Mouse (Mus musculus): Measurements from ENCODE around the gene Gm3591. TPM values are rescaled to one million over a fixed set of nuclear protein-coding genes. Genes with fewer than 3 reads are reported as not detected.
"Not testable (repeated sequence)": the region's sequence is repeated elsewhere in the genome, so short reads cannot be mapped to it uniquely, and the experiment has no call there.

The Gm3591 gene
- not detected for total RNA-seq (2018; cell fraction: chromatin; rRNA removed)
- not detected for total RNA-seq (2018; cell fraction: cytosol; rRNA removed)
- not detected for total RNA-seq (2018; cell fraction: nucleus; rRNA removed)
- polyA plus RNA-seq (2018): not detected in 3 replicates

DNA sequence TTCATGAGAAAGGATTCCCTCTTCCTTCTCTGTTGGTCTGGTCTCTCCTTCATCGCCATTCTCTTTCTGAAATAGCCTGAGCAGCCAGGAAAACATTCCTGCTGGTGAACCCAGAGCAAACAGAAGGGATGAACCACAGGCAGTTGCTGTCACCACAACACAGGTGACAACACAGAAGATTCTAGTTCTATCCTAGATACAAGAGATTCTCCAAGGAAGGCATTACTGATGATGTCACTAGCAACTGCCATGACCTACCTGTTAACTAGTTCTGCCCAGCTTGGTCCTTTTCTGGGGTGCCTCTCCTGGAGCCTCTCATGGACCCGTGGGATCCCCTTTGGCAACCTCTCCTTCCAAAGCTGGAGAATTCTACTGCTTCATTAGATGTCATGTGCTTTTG lies at the start of gene Gm3591:
Gene Gm3591 (minus strand): TSS at position 101 of the 400 bp plus-strand sequence.
- WGBS (ENCODE audit: missing documents): no CpG with 5 or more reads among the region's 2 CpGs
- not testable (repeated sequence) for H3K36me3 ChIP-seq (ENCODE audit: inconsistent target); H3K79me2 ChIP-seq (ENCODE audit: inconsistent target); H3K4me3 ChIP-seq (ENCODE audit: inconsistent target); H3K27ac ChIP-seq

DNA sequence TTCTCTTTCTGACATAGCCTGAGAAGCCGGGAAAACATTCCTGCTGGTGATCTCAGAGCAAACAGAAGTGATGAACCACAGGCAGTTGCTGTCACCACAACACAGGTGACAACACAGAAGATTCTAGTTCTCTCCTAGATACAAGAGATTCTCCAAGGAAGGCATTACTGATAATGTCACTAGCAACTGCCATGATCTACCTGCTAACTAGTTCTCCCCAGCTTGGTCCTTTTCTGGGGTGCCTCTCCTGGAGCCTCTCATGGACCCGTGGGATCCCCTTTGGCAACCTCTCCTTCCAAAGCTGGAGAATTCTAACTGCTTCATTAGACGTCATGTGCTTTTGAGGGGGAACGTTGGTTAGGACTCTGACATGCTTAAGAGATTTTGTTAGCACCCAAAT lies 32.2 kb upstream of the Gm3591 start, which contains the start of gene Gm3594:
Gene Gm3594 (minus strand): TSS at position 101 of the 400 bp plus-strand sequence.
- no CpG with 5 or more reads among the region's 4 CpGs for WGBS (ENCODE audit: missing documents)
- H3K4me3 ChIP-seq (ENCODE audit: inconsistent target); H3K79me2 ChIP-seq (ENCODE audit: inconsistent target); H3K36me3 ChIP-seq (ENCODE audit: inconsistent target); H3K27ac ChIP-seq: not testable (repeated sequence)

DNA sequence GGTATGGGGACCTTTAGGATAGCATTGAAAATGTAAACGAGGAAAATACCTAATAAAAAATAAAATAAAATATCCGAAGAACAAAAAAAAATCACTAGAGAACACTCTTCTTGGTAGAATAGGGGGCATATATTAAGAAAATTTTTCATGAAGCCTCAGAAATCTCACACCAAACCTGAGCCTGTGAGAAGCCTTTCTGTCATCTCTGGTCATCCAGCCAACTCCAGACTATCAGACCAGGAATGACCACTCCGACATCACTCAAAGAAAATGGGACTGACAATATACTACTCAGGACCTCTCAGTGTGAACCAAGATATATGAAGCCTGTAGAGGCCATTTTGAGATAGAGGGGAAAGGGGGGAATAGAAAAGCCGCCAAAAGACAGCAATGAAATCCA lies 28.5 kb upstream of the Gm3591 start:
- H3K27ac ChIP-seq; H3K4me3 ChIP-seq (ENCODE audit: inconsistent target); H3K36me3 ChIP-seq (ENCODE audit: inconsistent target); H3K79me2 ChIP-seq (ENCODE audit: inconsistent target): not testable (repeated sequence)
- no CpG with 5 or more reads among the region's 4 CpGs for WGBS (ENCODE audit: missing documents)

DNA sequence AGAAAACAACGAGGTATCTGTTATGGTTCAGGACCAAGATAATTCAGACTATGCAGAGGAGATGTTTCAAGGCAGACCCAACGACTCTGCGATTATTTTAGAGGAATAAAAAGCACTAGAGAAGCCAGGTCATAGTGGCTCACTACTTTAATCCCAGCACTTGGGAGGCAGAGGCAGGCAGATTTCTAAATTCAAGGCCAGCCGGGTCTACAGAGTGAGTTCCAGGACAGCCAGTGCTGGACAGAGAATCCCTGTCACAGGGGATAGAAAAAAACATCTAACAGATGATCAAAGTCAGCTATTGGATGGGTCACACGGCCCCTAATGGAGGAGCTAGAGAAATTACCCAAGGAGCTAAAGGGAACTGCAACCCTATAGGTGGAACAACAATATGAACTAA lies 27.9 kb upstream of the Gm3591 start:
- not testable (repeated sequence) for H3K36me3 ChIP-seq (ENCODE audit: inconsistent target); H3K27ac ChIP-seq; H3K4me3 ChIP-seq (ENCODE audit: inconsistent target); H3K79me2 ChIP-seq (ENCODE audit: inconsistent target)
- WGBS (ENCODE audit: missing documents): no CpG with 5 or more reads among the region's 5 CpGs

DNA sequence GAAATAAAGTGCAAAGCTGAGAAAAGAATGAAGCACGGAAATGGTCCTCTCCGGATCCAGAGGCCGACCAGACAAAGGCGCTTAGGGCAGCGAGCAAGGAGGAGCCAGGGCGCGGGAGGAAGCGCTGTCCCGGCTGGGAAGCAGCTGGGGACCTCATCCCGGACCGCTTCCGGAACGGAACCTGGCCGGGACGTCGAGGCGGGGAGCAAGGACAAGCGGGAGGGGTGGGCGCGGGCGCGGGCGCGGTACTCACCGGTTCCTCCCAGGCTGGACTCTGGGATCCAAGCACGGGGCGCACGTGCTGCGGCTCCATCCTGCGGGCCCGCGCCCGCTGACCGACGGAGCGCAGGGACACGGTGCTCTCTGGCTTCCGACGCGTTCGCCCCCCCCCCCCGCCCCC lies 14.5 kb upstream of the Gm3591 start:
- H3K36me3 ChIP-seq (ENCODE audit: inconsistent target); H3K79me2 ChIP-seq (ENCODE audit: inconsistent target); H3K27ac ChIP-seq; H3K4me3 ChIP-seq (ENCODE audit: inconsistent target): not testable (repeated sequence)
- WGBS (ENCODE audit: missing documents): no CpG with 5 or more reads among the region's 42 CpGs

DNA sequence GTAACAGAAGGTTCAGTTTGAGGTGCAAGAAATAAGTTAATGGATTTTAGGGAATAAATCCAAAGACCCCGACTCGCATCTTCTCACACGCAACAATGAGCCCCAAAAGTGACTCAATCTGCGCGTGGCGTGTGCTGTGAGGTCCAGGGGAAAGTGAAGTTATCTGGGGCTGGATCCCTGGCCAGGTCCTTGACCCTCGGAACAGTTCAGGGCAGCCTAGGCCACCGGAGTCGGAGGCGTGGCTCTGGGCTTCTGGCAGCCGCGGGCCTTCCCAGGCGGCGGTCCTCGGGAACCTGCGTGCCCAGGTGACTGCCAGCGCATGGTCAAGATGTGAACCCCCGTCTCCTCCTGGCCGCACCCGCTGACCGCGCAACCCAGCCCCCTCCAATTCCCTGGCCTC lies 14.1 kb upstream of the Gm3591 start:
- H3K79me2 ChIP-seq (ENCODE audit: inconsistent target); H3K4me3 ChIP-seq (ENCODE audit: inconsistent target); H3K27ac ChIP-seq; H3K36me3 ChIP-seq (ENCODE audit: inconsistent target): not testable (repeated sequence)
- WGBS (ENCODE audit: missing documents): 35% methylated on average over 10 of the region's 22 CpGs

DNA sequence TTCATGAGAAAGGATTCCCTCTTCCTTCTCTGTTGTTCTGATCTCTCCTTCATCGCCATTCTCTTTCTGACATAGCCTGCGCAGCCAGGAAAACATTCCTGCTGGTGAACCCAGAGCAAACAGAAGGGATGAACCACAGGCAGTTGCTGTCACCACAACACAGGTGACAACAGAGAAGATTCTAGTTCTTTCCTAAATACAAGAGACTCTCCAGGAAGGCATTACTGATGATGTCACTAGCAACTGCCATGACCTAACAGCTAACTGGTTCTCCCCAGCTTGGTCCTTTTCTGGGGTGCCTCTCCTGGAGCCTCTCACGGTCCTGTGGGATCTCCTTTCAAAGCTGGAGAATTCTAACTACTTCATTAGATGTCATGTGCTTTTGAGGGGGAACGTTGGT lies 22.1 kb downstream of the Gm3591 start, which contains the start of gene Gm16440:
Gene Gm16440 (minus strand): TSS at position 101 of the 400 bp plus-strand sequence.
- WGBS (ENCODE audit: missing documents): no CpG with 5 or more reads among the region's 4 CpGs
- not testable (repeated sequence) for H3K27ac ChIP-seq; H3K36me3 ChIP-seq (ENCODE audit: inconsistent target); H3K4me3 ChIP-seq (ENCODE audit: inconsistent target); H3K79me2 ChIP-seq (ENCODE audit: inconsistent target)

Other genes with a start within 250 kb of the Gm3591 start
- gene Gm21560, start 193.2 kb downstream of the Gm3591 start, polyA plus RNA-seq (2018): not detected in 3 replicates
- gene Gm3411, start 125.2 kb downstream of the Gm3591 start, polyA plus RNA-seq (2018): not detected in 3 replicates
- not detected in 3 replicates for gene Gm21103, start 107.6 kb downstream of the Gm3591 start, polyA plus RNA-seq (2018)
- gene Gm3618, start 68.8 kb downstream of the Gm3591 start, polyA plus RNA-seq (2018): not detected in 3 replicates
- not detected in 3 replicates for gene Gm16440, start 22.2 kb downstream of the Gm3591 start, polyA plus RNA-seq (2018)
- not detected in 3 replicates for gene Gm3594, start 32.1 kb upstream of the Gm3591 start, polyA plus RNA-seq (2018)
- gene Gm8356, start 124.8 kb upstream of the Gm3591 start, polyA plus RNA-seq (2018): not detected in 3 replicates
- gene Gm3629, start 178.1 kb upstream of the Gm3591 start, polyA plus RNA-seq (2018): not detected in 3 replicates
- gene Gm3460, start 209.9 kb upstream of the Gm3591 start, polyA plus RNA-seq (2018): not detected in 3 replicates